Mouse (Mus musculus) left cerebral cortex, postnatal 36 days (tissue): Measurements from ENCODE around the gene Gpr157. TPM values are rescaled to one million over a fixed set of nuclear protein-coding genes. Genes with fewer than 3 reads are reported as not detected.

Source experiments
- DNase-seq, 2 experiments: peaks; one replicate each; pipeline ENCODE4 v3.0.0; 2021 to 2022; ENCODE audit warnings: low spot score in 2 of 2, mixed read lengths in 1 of 2
- intact Hi-C: fragments of 180-260 bp; cut with DNase I; formaldehyde crosslinking; loops from one replicate; pipeline ENCODE4 v1.15.1; 2025
- total RNA-seq, 2 experiments: library from RNA; stranded (reverse); gene quantifications; 2 replicates each; pipeline ENCODE4 v1.2.3; 2021

Gene Gpr157
- total RNA-seq, 2 experiments from 2014 or later = 1.5 to 1.6 TPM

DNA sequence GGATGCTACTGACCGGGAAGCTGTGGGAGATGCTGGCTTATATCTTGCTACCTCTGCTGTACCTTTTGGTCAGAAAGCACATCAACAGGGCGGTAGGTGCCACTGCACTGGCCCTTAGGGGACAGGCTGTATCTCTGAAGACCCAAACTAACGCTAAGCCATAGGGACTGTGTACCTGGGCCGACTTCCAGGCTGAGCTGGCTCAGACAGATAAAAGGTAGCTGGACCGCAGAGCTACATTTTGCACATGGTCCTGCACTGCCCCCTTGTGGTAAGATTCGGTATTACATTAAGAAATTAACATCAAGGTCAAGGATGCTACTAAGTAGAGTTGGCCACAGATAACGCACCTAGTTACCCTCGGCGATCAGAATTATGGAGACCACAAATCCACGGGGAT is 11.7 kb downstream of the Gpr157 start:
- intact Hi-C loops = loop anchor here (1.0 to 5.0 kb wide), 2 partner anchors 64 to 292 kb away; no protein-coding TSS in a partner anchor
- DNase-seq = peak in 1 of 2 experiments; percentile 40

DNA sequence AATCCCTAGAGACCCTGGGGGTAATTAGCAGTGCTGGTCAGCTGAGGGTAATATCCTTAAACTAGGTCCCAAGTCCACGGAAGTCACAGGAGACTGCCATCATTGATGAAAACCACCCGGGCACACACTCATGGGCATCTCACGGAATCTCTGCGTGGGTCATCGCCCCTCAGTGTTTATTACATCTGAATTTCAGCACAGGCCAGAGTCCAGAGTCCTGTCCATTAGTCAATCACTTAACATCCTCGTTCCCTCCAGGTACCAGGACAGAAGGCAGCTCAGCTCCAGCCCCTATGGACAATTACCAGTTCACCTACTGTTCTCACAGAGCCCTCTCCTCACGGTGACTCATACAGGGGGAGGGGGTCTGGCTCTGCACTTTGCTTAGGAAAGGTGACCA is 15.7 kb downstream of the Gpr157 start:
- no peak for DNase-seq
- intact Hi-C loops = no loop called here

DNA sequence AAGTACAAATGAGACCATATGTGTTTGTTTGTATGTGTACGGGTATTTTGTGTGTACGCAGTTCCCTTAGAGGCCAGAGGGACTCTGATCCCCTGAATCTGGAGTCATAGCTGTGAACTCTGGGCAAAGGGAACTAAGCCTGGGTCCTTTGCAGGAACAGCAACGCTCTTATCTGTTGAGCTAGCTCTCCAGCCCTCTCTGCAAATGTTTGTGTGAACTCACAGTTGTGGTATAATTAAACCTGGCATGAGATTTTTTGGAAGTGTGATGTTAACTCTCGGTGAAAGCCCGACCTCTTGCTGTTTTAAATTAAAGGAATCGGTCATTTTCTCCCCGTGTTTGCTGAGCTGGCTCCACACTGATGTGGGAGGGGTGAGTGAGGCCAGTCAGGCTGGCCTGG is 18.5 kb downstream of the Gpr157 start:
- no peak for DNase-seq
- intact Hi-C loops = no loop called here

DNA sequence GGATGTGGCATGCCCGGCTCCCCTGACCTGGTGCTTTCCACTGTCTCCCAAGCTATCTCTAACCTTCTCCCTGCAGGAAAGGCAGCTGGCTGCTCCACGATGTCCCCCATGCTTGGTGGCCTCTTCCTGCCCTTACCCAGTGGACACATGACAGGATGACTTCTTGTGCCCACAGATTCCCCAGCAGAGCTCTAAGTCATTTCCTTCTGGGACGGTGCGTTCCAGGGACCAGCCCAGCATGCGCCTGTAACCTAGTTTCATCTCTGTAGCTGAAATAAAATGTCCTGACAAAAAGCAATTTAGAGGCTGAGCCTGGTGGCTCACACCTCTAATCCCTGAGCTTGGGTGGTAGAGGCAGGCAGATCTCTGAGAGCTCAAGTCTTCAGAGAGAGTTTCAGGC is 19.5 kb downstream of the Gpr157 start:
- no peak for DNase-seq
- intact Hi-C loops = no loop called here

DNA sequence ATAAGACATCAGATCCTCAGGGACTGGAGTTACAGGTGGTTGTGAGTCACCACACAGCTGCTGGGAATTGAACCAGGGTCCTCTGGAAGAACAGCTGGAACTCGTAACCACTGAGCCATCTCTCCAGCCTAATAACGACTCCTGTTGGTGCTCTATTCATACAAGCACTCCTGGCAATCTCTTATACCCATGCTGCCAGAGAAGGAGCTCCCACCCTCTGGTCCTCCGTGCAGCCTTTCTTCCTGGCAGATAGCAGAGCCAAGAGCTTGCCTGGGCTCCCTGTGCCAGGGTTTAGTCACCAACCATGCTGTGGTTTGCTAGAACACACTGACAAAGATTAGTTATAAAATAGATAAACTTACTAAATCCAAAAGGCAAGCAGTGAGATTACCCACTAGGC is 22.5 kb downstream of the Gpr157 start:
- DNase-seq = no peak
- intact Hi-C loops = no loop called here

DNA sequence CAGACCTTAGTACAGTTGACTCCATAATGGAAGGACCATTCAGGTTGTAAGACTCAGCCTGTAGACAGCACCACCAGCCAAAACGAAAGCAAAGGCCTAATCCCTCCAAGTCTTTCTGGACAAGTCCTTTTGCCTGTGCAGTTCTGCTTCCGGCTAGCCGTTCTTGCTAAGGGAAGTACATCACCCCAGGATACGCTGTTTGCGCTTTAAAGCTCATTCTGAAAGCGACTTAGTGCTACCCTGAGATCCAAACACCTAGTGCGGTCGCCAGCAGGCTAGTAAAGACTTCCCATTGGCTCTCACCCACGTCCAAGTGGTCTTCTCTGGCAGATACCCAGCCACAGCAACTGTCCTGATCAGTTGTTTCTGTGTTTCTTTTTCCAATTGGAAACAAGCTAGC is 23.2 kb downstream of the Gpr157 start:
- intact Hi-C loops = no loop called here
- DNase-seq = no peak

DNA sequence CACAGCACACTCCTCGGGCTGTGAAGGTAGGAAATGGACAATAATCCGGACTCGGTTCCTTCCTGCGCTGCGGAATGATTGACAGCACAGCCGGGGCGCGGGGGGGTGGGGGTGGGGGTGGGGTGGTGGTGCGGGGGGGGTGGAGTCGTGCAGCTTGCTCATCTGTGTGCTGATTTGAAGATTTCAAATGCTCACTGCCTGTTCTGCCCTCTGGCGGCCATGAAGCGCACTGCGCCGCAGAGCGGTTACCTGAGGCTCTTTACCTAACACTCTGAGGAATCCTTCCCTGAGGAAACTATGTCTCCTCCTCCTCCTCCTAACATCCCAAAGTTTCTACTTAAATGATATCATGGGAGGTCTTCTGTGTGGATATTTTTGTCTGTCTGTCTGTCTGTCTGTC is 25.7 kb downstream of the Gpr157 start:
- DNase-seq = peak; percentile 60 to 64
- intact Hi-C loops = no loop called here

DNA sequence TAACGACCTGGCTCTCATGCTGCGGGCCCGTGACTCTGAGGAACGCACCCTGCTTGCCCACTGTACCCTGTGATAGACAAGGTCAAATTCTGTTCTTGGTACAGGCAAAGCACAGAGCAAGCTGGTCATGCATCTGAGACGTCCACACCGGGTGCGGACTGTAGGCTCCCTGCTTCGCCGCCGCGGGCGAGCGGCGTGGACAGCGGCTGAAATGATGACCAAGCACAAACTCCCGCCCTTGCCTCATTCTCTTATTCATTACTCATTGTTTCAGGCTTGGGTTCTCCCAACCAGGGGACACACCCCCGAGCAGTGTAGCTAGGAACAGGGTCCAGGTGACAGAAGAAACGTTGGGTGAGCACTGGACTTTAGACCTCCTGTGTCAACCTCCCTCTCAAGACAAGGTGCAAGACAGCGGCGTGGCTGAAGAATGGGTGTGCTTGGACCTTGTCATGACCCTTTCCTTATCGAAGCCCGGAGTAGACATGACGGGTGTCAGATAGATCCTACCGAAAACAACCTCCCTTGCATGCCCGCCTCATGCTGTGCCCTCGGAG is 27.4 kb downstream of the Gpr157 start:
- DNase-seq = no peak
- intact Hi-C loops = no loop called here

DNA sequence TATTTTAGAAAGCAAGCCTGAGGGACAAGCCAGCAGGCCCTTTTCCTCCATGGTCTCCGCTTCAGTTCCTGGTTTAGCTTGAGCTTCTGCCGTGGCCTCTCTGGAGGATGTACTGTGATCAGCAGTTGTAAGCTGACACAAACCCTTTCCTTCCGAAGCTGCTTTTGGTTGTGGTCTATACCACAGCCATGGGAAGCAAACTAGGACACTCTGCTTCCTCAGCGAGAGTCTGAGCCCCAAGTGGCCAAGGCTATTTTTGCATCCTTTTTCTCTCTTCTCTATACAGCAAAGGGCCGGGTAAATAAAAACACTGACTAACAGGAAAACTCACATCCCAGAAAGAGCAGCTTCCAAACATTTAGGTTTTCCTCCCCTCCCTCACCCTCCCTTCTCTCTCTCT is 30.1 kb downstream of the Gpr157 start:
- intact Hi-C loops = no loop called here
- DNase-seq = peak in 1 of 2 experiments; percentile 19

DNA sequence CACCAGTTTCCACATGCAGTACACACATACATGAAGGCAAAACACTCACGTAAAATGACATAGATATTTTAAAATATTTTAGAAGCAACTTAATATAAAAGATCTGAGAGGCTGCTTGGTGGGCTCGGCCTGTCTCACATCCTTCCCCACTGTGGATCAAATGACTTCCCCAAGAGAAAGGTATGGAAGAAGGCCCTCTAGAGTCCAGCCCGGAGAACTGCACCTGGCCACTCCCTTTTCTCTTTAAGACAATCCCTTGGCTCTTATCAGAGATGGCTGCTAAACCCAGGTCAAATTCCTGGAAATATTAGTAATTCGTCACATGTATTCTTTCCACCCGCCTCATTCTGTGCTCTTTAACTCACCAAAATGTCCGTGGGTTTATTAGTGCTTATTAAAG is 31.0 kb downstream of the Gpr157 start:
- DNase-seq = no peak
- intact Hi-C loops = no loop called here

DNA sequence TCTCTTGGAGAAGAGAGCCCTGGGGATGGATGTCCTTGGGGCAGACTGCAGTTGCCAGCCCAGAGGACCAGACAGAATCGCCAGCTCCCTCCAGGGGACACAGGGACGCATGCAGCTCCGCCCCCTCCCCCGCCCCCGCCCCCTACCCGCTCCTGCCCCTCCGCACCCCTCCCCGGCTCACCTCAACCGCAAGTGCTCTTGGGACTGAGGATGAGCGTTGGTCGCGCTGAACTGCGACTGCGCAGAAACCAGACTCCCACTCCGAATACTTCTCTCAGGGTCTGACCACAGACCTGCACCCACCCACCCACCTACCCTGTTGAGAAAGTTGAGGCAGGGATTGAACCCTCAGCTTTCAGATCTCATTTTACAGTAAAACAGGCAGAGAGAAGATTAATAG is 31.9 kb downstream of the Gpr157 start, which contains the start of gene Slc2a5:
Slc2a5 (plus strand) TSS at position 229 of the 400 bp plus-strand sequence.
- intact Hi-C loops = no loop called here
- DNase-seq = no peak

DNA sequence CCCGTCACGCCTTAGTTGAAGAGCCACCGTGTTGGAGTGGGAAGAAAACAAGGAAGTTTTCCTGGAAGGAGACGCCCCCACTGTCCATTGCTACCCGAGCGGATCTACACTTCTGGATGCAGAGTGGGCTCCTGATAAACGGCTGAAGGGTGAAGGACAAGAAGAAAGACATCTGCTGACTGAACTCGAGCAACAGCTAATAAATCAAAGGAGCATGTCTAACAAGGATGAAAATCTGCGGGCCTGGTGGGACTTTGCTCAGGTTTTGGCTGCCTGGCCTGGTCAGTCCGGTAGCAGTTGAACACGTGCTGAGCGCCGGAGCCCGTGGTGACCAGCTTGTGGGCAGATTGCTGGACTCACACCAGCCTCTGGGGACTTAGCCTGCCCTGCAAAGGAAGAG is 32.5 kb downstream of the Gpr157 start:
- intact Hi-C loops = no loop called here
- DNase-seq = no peak

DNA sequence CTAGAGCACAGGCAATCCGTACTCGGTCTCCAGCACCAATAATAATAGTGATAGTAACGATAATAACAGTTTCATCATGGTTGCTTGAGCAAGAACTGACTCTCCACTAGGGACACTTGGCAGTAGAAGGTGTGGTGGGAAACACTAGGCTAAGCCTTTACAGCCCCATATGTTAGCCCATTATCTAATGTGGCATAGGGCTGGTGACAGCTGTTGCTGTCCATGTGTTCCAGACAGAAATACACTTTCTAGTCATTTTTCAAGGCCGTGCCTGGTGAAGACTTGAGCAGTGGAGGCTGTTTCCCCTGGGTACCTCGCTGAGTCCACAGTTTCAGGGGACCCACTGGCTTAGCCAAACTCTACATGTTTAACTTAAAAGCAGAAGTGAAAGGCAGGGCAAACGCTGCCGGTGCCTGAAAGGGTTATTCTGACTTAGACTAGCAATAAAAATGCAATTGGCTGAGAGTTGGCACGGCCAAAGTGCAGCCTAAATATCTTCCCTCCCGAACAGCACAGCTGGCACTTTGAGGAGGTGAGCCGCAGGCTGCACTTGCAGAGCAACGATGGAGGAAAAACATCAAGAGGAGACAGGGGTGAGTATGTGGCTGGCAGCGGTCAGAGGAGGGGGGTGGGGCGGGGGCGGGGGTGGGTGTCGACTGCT is 33.1 kb downstream of the Gpr157 start:
- intact Hi-C loops = no loop called here

DNA sequence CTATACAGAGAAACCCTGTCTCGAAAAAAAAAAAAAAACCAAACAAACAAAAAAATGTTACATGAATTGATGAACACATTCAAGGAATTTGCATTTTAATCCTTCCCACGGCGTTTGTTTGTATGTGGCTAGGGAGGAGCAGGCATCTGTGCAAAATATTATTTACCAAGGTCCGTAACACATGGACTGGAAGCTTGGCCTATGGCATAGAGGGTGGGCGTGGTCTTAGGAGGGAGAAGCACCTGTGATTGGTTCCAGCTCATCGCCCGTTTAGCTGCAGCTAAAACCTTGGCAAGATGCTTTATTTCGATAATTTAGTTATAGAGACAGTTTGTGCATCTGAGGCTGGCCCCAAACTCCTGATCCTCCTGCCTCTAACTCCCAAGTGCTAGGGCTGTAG is 34.3 kb downstream of the Gpr157 start:
- intact Hi-C loops = no loop called here
- no peak for DNase-seq

More for the DNA sequence above, 33.1 kb downstream of the Gpr157 start:
- no peak for DNase-seq

DNA sequence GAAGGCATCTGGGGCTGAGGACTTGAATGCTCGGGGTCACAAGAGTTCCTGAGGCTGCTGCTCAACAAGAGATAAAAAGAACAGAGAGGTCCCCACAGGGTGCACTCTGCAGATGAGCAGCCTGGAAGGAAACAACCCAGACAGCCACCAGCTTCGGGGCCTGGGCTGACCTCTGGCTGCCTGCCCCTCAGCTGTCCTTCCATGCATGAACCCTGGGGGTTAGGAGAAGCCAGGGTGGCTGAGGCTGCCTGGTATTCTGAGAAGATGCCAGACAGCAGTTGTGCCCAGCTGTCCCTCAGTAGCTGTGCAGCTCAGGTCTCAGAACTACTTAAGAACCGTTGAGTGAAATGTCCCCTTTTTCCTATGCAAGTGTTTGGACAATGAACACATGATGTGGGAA is 35.3 kb downstream of the Gpr157 start:
- intact Hi-C loops = no loop called here

DNA sequence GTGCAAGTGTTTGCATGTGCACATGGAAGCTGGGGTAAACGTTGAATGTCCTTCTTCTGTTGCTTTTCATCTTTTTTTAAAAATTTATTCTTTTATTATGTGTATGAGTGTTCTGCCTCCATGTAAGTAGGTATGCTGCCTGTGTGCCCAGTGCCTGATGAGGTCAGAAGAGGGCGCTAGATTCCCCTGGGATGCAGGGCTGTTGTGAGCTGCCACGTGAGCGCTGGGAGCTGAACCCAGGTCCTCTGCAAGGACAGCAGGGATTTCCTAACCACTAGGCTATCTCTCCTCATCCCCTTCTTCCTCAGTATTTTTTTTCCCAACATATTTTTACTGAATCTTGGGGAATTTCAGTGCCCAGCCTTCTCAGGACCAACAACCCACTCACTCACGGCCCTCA is 39.2 kb downstream of the Gpr157 start:
- no peak for DNase-seq
- intact Hi-C loops = no loop called here

More for the DNA sequence above, 35.3 kb downstream of the Gpr157 start:
- DNase-seq = no peak

DNA sequence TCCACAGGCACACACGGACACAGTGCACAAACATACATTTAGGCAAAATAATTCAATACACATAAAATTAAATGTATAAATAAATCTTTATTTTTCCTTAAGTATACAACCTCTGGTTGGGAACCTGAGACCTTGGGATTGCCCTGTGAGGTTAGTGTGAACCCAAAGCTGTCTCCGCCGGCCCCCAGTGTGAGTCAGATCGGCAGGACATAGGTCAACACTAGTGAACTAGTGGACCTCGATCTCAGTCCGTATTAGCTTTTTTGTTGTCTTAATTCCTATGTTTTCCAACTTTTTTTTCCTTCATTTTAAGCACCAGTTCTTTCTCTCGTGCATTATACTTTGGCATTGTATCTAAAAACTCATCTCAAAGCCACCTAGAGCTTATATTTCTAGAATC is 40.7 kb downstream of the Gpr157 start:
- intact Hi-C loops = no loop called here
- DNase-seq = no peak

DNA sequence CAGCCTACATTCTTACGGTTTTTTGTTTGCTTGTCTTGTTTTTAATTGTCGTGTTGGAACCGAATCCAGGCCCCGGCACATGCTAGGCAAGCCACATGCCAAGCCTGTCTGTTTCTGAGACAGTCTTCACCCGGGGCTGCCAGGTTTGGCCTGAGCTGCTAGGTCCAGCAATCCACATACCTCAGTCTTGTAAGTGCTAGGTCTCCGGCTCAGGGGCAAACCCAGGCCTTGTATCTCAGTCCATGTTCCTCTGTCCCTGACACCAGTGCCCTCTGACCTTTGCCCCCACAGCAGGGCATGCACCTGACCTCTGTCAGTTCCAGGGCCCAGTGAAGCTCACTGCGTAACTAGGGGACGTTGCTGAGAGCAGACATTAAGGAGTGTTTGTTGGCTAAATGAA is 41.4 kb downstream of the Gpr157 start:
- no peak for DNase-seq
- intact Hi-C loops = no loop called here

DNA sequence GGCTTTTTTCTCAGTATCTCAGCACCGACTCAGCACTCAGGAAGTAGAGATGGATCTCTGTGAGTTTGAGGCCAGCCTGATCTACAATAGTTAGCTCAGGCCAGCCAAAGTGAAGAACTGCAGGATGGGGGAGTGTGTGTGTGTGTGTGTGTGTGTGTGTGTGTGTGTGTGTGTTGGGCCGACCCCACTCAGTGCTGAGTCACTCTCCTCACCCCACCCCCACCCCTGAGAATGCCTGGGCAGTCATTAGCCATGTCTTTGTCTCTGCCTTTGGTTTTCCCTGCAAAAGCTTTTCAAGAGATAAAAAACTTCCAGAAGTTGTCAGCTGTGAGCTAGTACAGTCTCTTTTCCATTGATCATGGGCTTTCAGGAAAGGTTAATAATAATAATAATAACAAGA is 43.5 kb downstream of the Gpr157 start:
- no peak for DNase-seq
- intact Hi-C loops = no loop called here

DNA sequence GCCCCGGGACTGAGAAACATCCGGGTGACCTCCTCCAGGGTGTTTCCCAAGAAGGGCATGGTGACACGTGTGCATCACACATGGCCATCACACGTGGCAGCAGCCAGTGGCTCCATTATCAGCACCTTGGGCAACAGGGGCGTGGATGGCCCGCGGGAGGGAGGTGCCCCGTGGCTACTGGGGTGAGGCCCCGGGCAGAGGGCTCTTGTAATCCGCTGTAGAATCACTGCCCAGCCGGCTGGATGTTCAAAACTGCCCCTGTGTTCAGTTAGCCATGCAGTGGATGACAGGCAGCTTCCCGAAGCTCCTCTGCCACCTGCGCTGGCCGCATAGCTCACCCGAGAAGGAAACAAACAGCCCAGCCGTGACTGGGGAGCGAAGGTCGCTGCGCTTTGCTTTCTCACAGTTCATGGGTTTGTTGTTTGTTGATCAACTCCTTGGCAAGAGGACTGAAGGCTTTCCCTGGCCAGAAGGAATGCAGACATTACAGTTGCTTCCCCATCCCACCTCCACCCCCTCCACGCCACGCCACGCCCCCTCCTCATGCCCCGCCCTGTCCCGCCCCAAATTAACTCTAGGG is 45.6 kb downstream of the Gpr157 start:
- DNase-seq = no peak
- intact Hi-C loops = no loop called here

DNA sequence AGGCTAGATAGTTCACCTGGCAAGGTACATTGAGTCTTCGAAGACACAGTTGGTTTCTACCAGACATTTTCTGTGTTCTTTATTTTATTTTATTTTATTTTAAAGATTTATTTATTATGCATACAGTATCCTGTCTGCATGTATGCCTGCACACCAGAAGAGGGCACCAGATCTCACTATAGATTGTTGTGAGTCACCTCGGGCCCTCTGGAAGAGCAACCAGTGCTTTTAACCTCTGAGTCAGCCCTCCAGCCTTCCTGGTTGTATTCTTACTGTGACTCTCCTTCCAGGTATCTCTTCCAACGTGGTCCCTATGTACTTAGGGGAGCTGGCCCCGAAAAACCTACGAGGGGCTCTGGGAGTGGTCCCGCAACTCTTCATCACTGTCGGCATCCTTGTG is 48.1 kb downstream of the Gpr157 start:
- DNase-seq = no peak
- intact Hi-C loops = loop anchor here (5.0 kb wide), 1 partner anchor 82 kb away; no protein-coding TSS in a partner anchor
